Mouse (Mus musculus): ENCODE data around the gene Rtkn.

- TF ChIP-seq POLR2A (IDR thresholded peaks at IDR 0.05; ENCODE audit: insufficient read depth, low read depth, low read length) (no peak), CTCF (IDR thresholded peaks at IDR 0.05) (no peak)
These were observed 58.3 kb downstream of the Rtkn start for GRCm38 (mm10) chr6:83193571-83193970.
